Mouse (Mus musculus) large intestine, adult 2 months (tissue): Measurements from ENCODE around the gene Aebp1. TPM values are rescaled to one million over a fixed set of nuclear protein-coding genes. Genes with fewer than 3 reads are reported as not detected.

ENCODE experiments used
- DNase-seq: peaks from one replicate; pipeline ENCODE4 v3.0.0-alpha.2; 2012; ENCODE audit warnings: low read depth, low spot score
- WGBS: fragments of 180-500 bp; shearing (Covaris S2); methylation state at CpG from one replicate; pipeline ENCODE4 v1.1.7; 2018; 5-methylcytosine and 5-hydroxymethylcytosine counted together
- polyA plus RNA-seq: library from polyadenylated mRNA; depleted of rRNA; stranded (reverse); fragments of >200 nt; gene quantifications from 2 replicates; pipeline ENCODE4 v1.2.3, GENCODE M21; 2012

Gene Aebp1
- polyA plus RNA-seq, 1 experiment = 22.5 TPM

- WGBS = 28% methylated on average over 1 of the region's 1 CpGs
Measured at GRCm38 (mm10) chr11:5852314-5852713, 9.4 kb upstream of the Aebp1 start.

GRCm38 (mm10) chr11:5855481-5855880 is 6.3 kb upstream of the Aebp1 start:
- no peak for DNase-seq

More at GRCm38 (mm10) chr11:5852314-5852713, 9.4 kb upstream of the Aebp1 start:
- DNase-seq = no peak

DNA sequence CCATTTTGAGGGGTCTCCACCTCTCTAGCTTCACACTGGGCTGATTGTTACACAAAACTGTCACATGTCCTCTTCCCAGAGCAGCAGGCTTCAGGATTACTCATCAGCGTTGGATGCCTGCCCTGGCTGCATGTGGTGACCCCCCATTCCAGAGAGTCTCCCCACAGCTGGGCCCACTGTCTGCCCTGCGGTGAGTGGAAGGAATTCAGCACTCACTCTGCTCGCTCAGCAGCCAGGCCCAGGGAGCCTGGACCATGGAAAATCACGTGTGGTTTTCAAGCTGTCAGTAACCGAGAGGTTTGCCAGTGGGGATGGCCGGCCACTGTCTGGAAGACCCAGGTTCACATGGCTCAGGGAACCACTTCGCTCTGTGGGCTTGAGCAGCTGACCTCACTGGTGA is 5.8 kb upstream of the Aebp1 start:
- DNase-seq = no peak
- 58% methylated on average over 7 of the region's 7 CpGs for WGBS

GRCm38 (mm10) chr11:5856479-5857130 is 5.1 kb upstream of the Aebp1 start:
- WGBS = 84% methylated on average over 8 of the region's 8 CpGs
- DNase-seq = no peak

GRCm38 (mm10) chr11:5858723-5859122 is 3.0 kb upstream of the Aebp1 start:
- WGBS = 92% methylated on average over 1 of the region's 1 CpGs
- DNase-seq = no peak

DNA sequence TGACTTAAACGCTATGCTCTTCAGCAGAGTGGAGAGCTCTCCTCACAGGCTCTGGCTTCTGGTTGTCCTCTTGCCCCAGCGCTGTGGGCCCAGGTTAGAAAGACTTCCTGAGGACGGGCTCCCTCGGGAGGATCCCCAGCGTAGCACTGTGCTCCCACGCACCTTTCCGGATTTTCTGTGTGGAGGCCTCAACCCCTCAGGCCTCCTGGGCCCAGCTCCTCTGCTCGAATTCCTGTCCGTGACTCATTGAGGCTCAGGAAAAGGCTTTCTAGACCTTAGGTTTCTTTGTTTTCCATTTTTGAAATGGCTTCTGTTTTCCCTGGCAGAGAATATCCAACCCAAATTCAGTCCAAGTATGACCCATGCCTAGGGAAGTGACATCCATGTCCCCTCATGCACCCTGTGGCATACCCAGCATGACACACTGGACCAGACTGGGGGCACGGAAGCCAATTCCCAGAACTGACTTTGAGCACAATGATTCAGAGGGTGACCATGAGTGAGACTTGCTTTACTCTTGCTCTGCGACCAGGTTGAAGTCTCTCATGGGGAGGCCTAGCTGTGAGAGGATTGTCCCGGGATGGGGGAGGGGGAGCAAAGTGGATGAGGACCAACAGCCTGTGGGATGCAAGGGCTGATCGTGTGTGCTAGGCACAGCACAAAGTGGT is 1.7 kb upstream of the Aebp1 start:
- 86% methylated on average over 13 of the region's 13 CpGs for WGBS
- no peak for DNase-seq

GRCm38 (mm10) chr11:5860639-5861038 is 1.1 kb upstream of the Aebp1 start:
- WGBS = 63% methylated on average over 6 of the region's 6 CpGs
- DNase-seq = no peak

DNA sequence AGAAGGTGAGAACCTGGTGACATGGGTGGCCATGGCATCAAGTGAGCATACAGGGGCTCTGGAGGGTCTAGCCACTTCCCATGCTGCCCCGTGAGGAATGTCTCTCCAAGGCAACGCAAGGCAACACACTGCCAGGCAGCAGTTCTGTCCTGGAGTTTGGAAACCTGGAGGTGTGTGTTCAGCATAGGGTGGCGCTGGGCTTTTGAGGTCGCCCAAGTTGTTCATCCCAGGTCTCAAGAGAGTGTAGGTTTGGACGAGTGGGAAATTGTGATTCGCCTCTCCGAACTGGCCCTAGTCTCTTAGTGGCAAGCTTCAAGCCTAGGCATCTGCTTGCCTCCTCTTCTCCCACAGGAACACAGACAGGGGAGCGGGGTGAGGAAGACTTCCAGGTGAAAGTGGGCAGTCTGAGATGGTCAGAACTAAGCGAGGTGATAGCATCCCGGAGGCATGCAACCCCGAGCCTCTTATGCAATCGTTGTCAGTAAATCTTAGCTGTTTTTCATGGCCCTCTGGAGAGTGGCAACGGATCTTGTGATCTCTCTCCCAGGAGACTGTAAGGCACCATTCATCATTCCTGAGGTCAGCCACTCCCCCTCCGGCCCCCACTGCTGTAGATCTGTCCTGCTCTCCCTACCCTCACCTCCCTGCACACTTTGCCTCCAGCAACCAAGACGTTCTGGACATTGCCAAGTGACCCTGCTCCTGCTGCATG is 803 bp downstream of the Aebp1 start:
- WGBS = 32% methylated on average over 15 of the region's 15 CpGs
- DNase-seq = no peak

GRCm38 (mm10) chr11:5867196-5867595 is 5.4 kb downstream of the Aebp1 start:
- DNase-seq = no peak
- 85% methylated on average over 2 of the region's 2 CpGs for WGBS

GRCm38 (mm10) chr11:5868324-5868723 is 6.6 kb downstream of the Aebp1 start:
- no peak for DNase-seq
- 87% methylated on average over 12 of the region's 12 CpGs for WGBS

DNA sequence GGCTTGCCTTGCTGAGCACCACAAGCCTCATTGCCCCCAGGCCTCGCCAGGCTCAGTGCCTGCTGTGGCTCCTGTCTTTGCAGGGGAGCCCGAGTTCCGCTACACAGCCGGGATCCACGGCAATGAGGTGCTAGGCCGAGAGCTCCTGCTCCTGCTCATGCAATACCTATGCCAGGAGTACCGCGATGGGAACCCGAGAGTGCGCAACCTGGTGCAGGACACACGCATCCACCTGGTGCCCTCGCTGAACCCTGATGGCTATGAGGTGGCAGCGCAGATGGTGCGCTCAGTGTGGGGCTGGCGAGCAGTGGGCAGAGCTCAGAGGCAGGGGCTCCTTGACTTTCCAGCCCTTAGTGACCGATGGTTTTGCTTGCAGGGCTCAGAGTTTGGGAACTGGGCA is 7.6 kb downstream of the Aebp1 start:
- DNase-seq = no peak
- 94% methylated on average over 16 of the region's 16 CpGs for WGBS

- no peak for DNase-seq
- 85% methylated on average over 16 of the region's 16 CpGs for WGBS
Measured at GRCm38 (mm10) chr11:5870069-5870468, 8.3 kb downstream of the Aebp1 start.

GRCm38 (mm10) chr11:5872707-5873106 is 11.0 kb downstream of the Aebp1 start:
- WGBS = 95% methylated on average over 11 of the region's 11 CpGs
- no peak for DNase-seq

DNA sequence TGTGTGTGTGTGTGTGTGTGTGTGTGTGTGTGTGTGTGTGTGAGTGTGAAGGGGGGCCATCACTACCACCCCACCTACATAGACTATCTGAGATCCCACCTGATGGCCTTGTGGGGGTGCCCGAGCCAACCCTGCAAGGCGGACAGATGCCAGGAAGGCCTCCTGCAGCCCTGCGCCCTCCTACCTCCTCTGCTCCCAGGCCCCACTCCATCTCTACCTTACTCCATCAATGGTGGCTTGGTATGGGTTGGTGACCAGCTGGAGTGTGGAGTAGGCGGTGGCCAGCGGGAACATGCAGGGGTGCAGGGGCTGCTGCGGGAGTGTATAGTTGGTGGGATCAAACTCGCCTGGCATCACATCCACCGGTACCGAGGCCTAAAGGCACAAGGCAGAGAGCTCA is 11.4 kb downstream of the Aebp1 start:
- no peak for DNase-seq
- WGBS = 98% methylated on average over 9 of the region's 9 CpGs

DNA sequence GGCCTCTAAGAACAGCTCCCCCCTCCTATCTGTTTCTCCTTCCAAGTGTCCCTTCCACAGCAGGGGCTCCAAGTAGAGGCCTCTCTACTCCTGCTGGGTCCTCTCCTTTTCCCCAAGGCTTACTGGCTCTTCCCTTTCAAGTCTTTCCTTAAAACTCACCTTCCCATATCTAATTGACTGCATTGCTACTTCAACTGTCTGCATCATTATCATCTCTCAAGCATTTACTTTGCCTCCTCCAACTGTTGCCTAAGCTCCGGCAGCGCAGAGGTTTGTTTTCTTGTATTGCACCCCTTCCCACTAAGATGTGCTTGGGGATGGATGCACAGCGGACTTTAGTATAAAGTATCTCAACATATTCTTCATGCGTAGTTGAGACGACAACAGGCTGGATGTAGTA is 15.7 kb downstream of the Aebp1 start:
- 0% methylated on average over 5 of the region's 5 CpGs for WGBS
- no peak for DNase-seq

- WGBS = under 1% methylated on average over 52 of the region's 52 CpGs
- peak; percentile 94 for DNase-seq
Measured at GRCm38 (mm10) chr11:5877921-5878526, 16.3 kb downstream of the Aebp1 start, which contains the start of gene Pold2. TSS of gene Pold2 (minus strand) at chr11:5878292.

GRCm38 (mm10) chr11:5878661-5879060 is 16.9 kb downstream of the Aebp1 start:
- no peak for DNase-seq
- WGBS = 32% methylated on average over 8 of the region's 8 CpGs

DNA sequence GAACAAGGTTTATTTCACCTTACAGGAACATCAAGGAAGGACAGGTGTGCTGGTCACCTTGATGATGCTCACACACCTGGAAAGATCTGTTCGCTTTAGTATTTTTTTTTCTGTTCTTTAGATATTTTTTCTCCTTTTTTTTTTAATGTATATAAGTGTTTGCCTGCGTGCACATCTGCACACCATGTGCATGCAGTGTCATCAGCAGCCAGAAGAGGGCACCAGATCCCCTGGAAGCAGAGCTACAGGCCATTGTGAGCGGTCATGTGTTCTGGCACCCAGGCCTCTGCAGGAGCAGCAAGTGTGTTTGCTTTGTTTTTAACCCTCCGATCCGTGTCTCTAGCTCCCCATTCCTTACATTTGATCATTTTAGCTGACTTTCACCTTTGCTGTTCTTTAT is 18.2 kb downstream of the Aebp1 start:
- 79% methylated on average over 5 of the region's 5 CpGs for WGBS
- DNase-seq = no peak

GRCm38 (mm10) chr11:5882518-5882917 is 20.8 kb downstream of the Aebp1 start:
- DNase-seq = no peak
- WGBS = 73% methylated on average over 8 of the region's 8 CpGs

GRCm38 (mm10) chr11:5886187-5886586 is 24.4 kb downstream of the Aebp1 start:
- DNase-seq = no peak
- 15% methylated on average over 9 of the region's 9 CpGs for WGBS
